ENCODE assay signal across 22 mouse cellular contexts in the genomic region with DNA sequence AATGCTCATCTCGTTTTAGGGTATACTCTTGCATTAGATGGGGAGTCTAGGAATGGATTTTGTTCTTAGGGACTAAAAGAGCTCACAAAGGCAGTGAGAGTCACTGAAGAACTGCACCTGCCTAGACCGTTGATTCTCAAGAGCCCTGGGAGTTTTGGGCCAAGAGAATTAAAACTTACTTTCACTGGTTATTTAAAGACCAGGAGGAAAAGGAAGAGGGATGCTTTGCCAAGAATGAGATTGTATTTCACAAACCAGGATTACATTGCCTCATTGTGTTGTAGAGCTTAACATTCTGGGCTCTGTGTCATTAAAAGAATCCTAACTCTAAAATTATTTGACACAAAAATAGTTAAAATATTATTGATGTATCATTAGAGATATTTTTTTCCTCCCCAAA. TPM values are rescaled to one million over a fixed set of nuclear protein-coding genes. Genes with fewer than 3 reads are reported as not detected.
DNase-seq lines count a peak whose midpoint lies in the region; ATAC-seq and TF ChIP-seq lines count a peak whose summit lies in the region.
"Had no signal": no experiment of that assay in that cellular context is flagged by ENCODE, and none has a peak within 500 bp of the region (broad histone marks: within the 10 kb centered on the region; RNA-seq: fewer than 3 reads in every experiment).

No protein-coding gene starts in this region.

- no peaks in the 10 kb centered on the region for H3K9me3 ChIP-seq in heart, embryonic 15.5 days (replicated peaks)
- no peaks in the 10 kb centered on the region for H3K9me3 ChIP-seq in heart, embryonic 11.5 days (replicated peaks; ENCODE audit: control insufficient read depth, low read length)
- H3K9me3 ChIP-seq in liver, embryonic 13.5 days (replicated peaks): no peaks in the 10 kb centered on the region
- no peaks in the 10 kb centered on the region for H3K9me3 ChIP-seq in liver, embryonic 11.5 days (ENCODE audit: control insufficient read depth, low read length)
- H3K9me3 ChIP-seq: embryonic facial prominence, embryonic 13.5 days; G1E; hindbrain, embryonic 13.5 days; midbrain, embryonic 12.5 days had no signal

- no peak overlapping the region for H3K9ac ChIP-seq in heart, embryonic 15.5 days
- H3K9ac ChIP-seq in heart, embryonic 11.5 days (ENCODE audit: low read depth, low read length): no peak overlapping the region
- no peak overlapping the region for H3K9ac ChIP-seq in liver, embryonic 13.5 days
- H3K9ac ChIP-seq in liver, embryonic 11.5 days (ENCODE audit: low read depth, low read length): no peak overlapping the region
- H3K9ac ChIP-seq: embryonic facial prominence, embryonic 13.5 days; hindbrain, embryonic 13.5 days; lung, embryonic 14.5 days; midbrain, embryonic 12.5 days had no signal

- no peaks in the 10 kb centered on the region for H3K27me3 ChIP-seq in heart, embryonic 15.5 days
- no peaks in the 10 kb centered on the region for H3K27me3 ChIP-seq in heart, embryonic 11.5 days (ENCODE audit: control insufficient read depth, insufficient read depth, low read length)
- no peaks in the 10 kb centered on the region for H3K27me3 ChIP-seq in liver, embryonic 13.5 days
- H3K27me3 ChIP-seq in liver, embryonic 11.5 days (replicated peaks; ENCODE audit: control insufficient read depth, insufficient read depth, low read length): no peaks in the 10 kb centered on the region
- H3K27me3 ChIP-seq in myocyte (ENCODE audit: control insufficient read depth, insufficient read depth, insufficient read length): no peaks in the 10 kb centered on the region
- H3K27me3 ChIP-seq: CH12.LX; embryonic facial prominence, embryonic 13.5 days; hindbrain, embryonic 13.5 days; midbrain, embryonic 12.5 days had no signal

- no peak overlapping the region for H3K4me2 ChIP-seq in heart, embryonic 15.5 days
- no peak overlapping the region for H3K4me2 ChIP-seq in heart, embryonic 11.5 days
- no peak overlapping the region for H3K4me2 ChIP-seq in liver, embryonic 13.5 days
- H3K4me2 ChIP-seq in liver, embryonic 11.5 days: no peak overlapping the region
- no peak overlapping the region for H3K4me2 ChIP-seq in myocyte (ENCODE audit: low read depth)
- H3K4me2 ChIP-seq: embryonic facial prominence, embryonic 13.5 days; hindbrain, embryonic 13.5 days; lung, embryonic 14.5 days; midbrain, embryonic 12.5 days had no signal

- peaks cover 87% of the 10 kb centered on the region for H3K79me2 ChIP-seq in myocyte (ENCODE audit: control insufficient read depth, insufficient read depth)

- H3K27ac ChIP-seq in heart, embryonic 15.5 days: 0 out of 2 replicates have a peak overlapping the region, but pooled peaks have one; percentile 20
- H3K27ac ChIP-seq in heart, embryonic 11.5 days (ENCODE audit: low read depth, low read length): no peak overlapping the region
- H3K27ac ChIP-seq in liver, embryonic 13.5 days: peak overlapping the region; percentile 47; the same call in 1 of the 2 replicates
- H3K27ac ChIP-seq in liver, embryonic 11.5 days (ENCODE audit: low read depth, low read length): no peak overlapping the region
- H3K27ac ChIP-seq in brown adipose tissue, adult 24 weeks (replicated peaks; ENCODE audit: low read depth, low read length): peak overlapping the region; percentile 48
- H3K27ac ChIP-seq: embryonic facial prominence, embryonic 13.5 days; hindbrain, embryonic 13.5 days; midbrain, embryonic 12.5 days had no signal

- H3K36me3 ChIP-seq in heart, embryonic 15.5 days: no peaks in the 10 kb centered on the region
- no peaks in the 10 kb centered on the region for H3K36me3 ChIP-seq in heart, embryonic 11.5 days (ENCODE audit: control insufficient read depth, insufficient read depth, low read length)
- H3K36me3 ChIP-seq in liver, embryonic 13.5 days: no peaks in the 10 kb centered on the region; the same call in 1 of the 2 replicates
- H3K36me3 ChIP-seq in liver, embryonic 11.5 days (ENCODE audit: control insufficient read depth, insufficient read depth, low read length): no peaks in the 10 kb centered on the region
- H3K36me3 ChIP-seq in myocyte (ENCODE audit: control insufficient read depth, insufficient read depth): no peaks in the 10 kb centered on the region
- H3K36me3 ChIP-seq: embryonic facial prominence, embryonic 13.5 days; hindbrain, embryonic 13.5 days; midbrain, embryonic 12.5 days had no signal

- TF ChIP-seq POLR2A in myocyte (IDR thresholded peaks at IDR 0.05; ENCODE audit: insufficient read length, low read depth): no peak

- no peak for DNase-seq in liver, embryonic 13.5 days
- DNase-seq in liver, embryonic 11.5 days (ENCODE audit: low spot score): no peak
- no peak for DNase-seq in thymus, postnatal 4 days
- DNase-seq: adrenal gland, adult 8-10 months; B cell, adult 2 months; cerebellum, adult 18-20 months; cerebellum, postnatal 25 days; heart, adult 18-20 months; heart, postnatal 36 days; kidney, adult 11 months; kidney, postnatal 14 days; lung, embryonic 14.5 days had no signal

- 62% methylated on average over 2 of the region's 2 CpGs for WGBS in heart, embryonic 15.5 days
- WGBS in heart, embryonic 11.5 days (ENCODE audit: insufficient replicate concordance): 80% methylated on average over 2 of the region's 2 CpGs
- WGBS in liver, embryonic 13.5 days (ENCODE audit: insufficient replicate concordance): 80% methylated on average over 2 of the region's 2 CpGs
- 81% methylated on average over 2 of the region's 2 CpGs for WGBS in liver, embryonic 11.5 days

- peaks cover 57% of the 10 kb centered on the region for H3K4me1 ChIP-seq in heart, embryonic 15.5 days (replicated peaks)
- peaks cover 5% of the 10 kb centered on the region for H3K4me1 ChIP-seq in heart, embryonic 11.5 days (ENCODE audit: control insufficient read depth, insufficient read depth, low read length)
- H3K4me1 ChIP-seq in liver, embryonic 13.5 days (replicated peaks): peaks cover 86% of the 10 kb centered on the region
- H3K4me1 ChIP-seq in liver, embryonic 11.5 days (replicated peaks; ENCODE audit: control insufficient read depth, insufficient read depth, low read length): peaks cover 23% of the 10 kb centered on the region
- H3K4me1 ChIP-seq in brown adipose tissue, adult 24 weeks (ENCODE audit: control insufficient read depth, insufficient read depth, insufficient read length, low read length): peaks cover 20% of the 10 kb centered on the region
- H3K4me1 ChIP-seq: hindbrain, embryonic 13.5 days; midbrain, embryonic 12.5 days had no signal

- no peak overlapping the region for H3ac ChIP-seq in myocyte (ENCODE audit: control insufficient read depth, insufficient read length)

- H3K4me3 ChIP-seq in heart, embryonic 15.5 days: no peak overlapping the region
- no peak overlapping the region for H3K4me3 ChIP-seq in heart, embryonic 11.5 days (ENCODE audit: low read depth, low read length)
- H3K4me3 ChIP-seq in liver, embryonic 13.5 days (replicated peaks): no peak overlapping the region
- no peak overlapping the region for H3K4me3 ChIP-seq in liver, embryonic 11.5 days (ENCODE audit: low read depth, low read length)
- no peak overlapping the region for H3K4me3 ChIP-seq in brown adipose tissue, adult 24 weeks (ENCODE audit: insufficient read depth, low read depth, low read length)
- no peak overlapping the region for H3K4me3 ChIP-seq in myocyte
- H3K4me3 ChIP-seq: embryonic facial prominence, embryonic 13.5 days; hindbrain, embryonic 13.5 days; midbrain, embryonic 12.5 days had no signal

- no peak for ATAC-seq in heart, embryonic 15.5 days (replicated peaks; ENCODE audit: insufficient number of reproducible peaks, insufficient read depth, low FRiP score, low read depth)
- ATAC-seq in heart, embryonic 11.5 days (replicated peaks; ENCODE audit: insufficient number of reproducible peaks, low FRiP score, low TSS enrichment): no peak
- ATAC-seq in liver, embryonic 13.5 days (ENCODE audit: low read depth): no peak
- ATAC-seq in liver, embryonic 11.5 days (replicated peaks; ENCODE audit: low FRiP score): no peak
- ATAC-seq: forebrain, embryonic 14.5 days had no signal

TF ChIP-seq in myocyte, 11 proteins besides CTCF, POLR2A, EP300 and RAD21:
- TF ChIP-seq REST (IDR thresholded peaks at IDR 0.05; ENCODE audit: insufficient read depth, insufficient read length): no peak
- TF ChIP-seq MYOG (IDR thresholded peaks at IDR 0.05; ENCODE audit: control insufficient read depth in 1 of 3, insufficient read depth in 1 of 3, insufficient read length in 2 of 3, low read depth in 2 of 3): no peak
- 0 out of 2 replicates have a peak, but pooled peaks have one; percentile 30 for TF ChIP-seq CEBPB (IDR thresholded peaks at IDR 0.05; ENCODE audit: insufficient read depth, poor library complexity, severe bottlenecking)
TF ChIP-seq in myocyte: peak in this region for 1.

RNA-seq across cellular contexts. Expression of gene Cyth3, which starts 43.3 kb away (rescaled TPM):
- polyA plus RNA-seq in heart, embryonic 15.5 days (2015; fragmentation: Nextera tagmentation; extraction: Ambion mirVana): 49.9 and 57.6 TPM in 2 replicates
- 29.1 and 32.8 TPM in 2 replicates for polyA plus RNA-seq in heart, embryonic 11.5 days (2014; fragmentation: Nextera tagmentation; extraction: Ambion mirVana)
- 35.0 and 42.2 TPM in 2 replicates for polyA plus RNA-seq in liver, embryonic 13.5 days (2015; fragmentation: Nextera tagmentation; extraction: Ambion mirVana)
- 62.8 and 64.5 TPM in 2 replicates for polyA plus RNA-seq in liver, embryonic 11.5 days (2014; fragmentation: Nextera tagmentation; extraction: Ambion mirVana)
- 11.9 and 13.7 TPM in 2 replicates for polyA plus RNA-seq in brown adipose tissue, adult 24 weeks (2012; ENCODE audit: insufficient read depth, insufficient read length, missing spikeins)
- 18.5 TPM for polyA plus RNA-seq in myocyte (2012; fragmentation: generic; extraction: Trizol)

Comparison
In these comparisons a context has a peak if more than half of its experiments do, and no peak if none do; other contexts are left out.
1. H3K27ac ChIP-seq: peak in heart, embryonic 15.5 days (single experiment), liver, embryonic 13.5 days (single experiment) and brown adipose tissue, adult 24 weeks (single experiment); none in heart, embryonic 11.5 days (single experiment) and liver, embryonic 11.5 days (single experiment).